Mouse (Mus musculus) urinary bladder, postnatal 0 days (tissue): ENCODE measurements around the gene Tsks. TPM values are rescaled to one million over a fixed set of nuclear protein-coding genes. Genes with fewer than 3 reads are reported as not detected.

Experiments used
- polyA plus RNA-seq: library from polyadenylated mRNA; unstranded; fragments of >200 nt; fragmentation: Nextera tagmentation; extraction: Ambion mirVana; gene quantifications from 2 replicates; pipeline ENCODE4 v1.2.1, GENCODE M21; 2015

Gene Tsks
- 0.23 and 0.39 TPM in 2 replicates for polyA plus RNA-seq

GRCm38 (mm10) chr7:44942904-44943303 is at the start of gene Tsks:
TSS of gene Tsks (plus strand) at chr7:44943204.

GRCm38 (mm10) chr7:44895593-44896434 is 47.2 kb upstream of the Tsks start, which contains the start of gene Fuz:
TSS of gene Fuz (plus strand) at chr7:44896079.

DNA sequence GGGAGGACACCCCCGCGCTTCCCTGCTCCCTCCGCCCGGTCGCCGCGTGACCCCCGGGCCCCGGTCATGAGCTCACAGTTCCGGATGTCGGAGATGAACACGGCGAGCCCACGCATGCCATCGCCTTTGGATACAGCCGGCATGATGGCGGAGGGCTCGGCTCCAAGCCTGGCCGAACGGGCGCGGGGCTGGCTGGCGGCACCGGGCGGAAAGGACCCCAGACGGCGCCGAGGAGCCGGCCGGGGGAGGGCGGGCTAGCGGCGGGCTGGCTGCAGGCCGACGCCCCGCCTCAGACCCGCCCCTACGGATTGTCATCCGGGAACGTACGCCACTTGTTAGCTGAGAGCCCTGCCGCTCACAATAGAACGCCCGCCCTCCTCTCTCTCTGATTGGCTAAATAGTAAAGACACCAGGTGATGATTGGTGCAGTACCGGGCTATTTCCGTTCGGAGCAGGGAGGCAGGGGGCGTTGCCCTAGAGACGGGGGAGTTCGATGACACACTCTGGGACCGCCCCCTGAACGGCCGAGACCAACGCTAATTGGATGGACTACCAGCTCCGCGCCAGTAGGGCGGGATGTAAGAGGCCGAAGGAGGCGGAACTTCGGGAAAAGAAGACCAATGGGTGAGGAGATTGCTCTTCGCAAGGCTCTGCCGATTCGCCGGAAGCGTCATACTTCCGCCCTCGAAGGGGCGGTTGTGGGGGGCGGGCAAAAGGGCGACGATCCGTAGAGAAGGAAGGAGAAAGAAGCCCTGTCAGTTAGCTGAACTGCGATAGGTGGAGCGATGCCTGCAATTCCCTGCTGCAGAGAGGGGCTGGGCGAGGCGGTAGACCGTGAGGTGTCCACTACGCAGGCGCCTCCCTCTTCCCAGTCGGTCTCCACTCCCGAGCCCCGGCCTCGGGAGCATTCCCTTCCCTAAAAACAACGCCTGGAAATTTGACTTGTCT is 13.5 kb upstream of the Tsks start, which contains the start of gene Ap2a1:
Gene Ap2a1 (minus strand): TSS at position 293 of the 948 bp plus-strand sequence.

DNA sequence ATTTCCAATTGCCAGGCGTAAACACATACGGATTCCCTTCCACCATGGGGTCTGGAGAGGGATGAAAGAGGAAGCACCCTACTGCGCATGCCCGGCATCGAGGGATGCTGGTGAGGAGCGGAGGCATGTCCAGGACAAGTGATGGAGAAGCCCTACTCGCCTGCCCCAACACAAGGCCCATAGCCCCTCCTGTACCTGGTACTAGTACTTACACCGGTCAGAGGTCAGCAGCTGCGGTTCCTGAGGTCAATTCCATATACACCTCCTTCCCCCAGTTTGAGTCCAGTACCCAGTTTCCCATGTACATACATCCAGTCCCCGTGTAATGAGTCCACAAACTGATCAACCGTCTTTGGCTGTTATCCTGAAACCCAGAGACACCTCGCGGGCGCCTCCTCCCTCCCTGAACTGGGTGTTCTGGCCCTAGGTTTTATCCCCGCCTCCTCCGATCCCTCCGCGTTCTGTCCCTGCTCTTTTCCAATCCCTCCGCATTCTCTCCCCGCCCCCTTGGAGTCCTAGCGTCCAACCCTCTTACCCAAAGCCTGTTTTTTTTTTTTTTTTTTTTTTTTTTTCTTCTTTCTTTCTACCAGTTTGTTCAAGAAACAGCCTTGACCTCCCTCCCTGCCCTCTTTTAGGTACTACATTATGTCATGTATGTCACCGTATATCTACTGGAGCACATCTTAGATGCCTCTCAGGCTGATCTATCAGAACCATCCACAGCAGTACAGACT is 31.5 kb downstream of the Tsks start, which contains the start of gene Cpt1c:
Gene Cpt1c (minus strand): TSS at position 469 of the 734 bp plus-strand sequence.

GRCm38 (mm10) chr7:44986192-44986878 is 43.3 kb downstream of the Tsks start, which contains the start of gene Prmt1:
TSS of gene Prmt1 (minus strand) at chr7:44986568.

DNA sequence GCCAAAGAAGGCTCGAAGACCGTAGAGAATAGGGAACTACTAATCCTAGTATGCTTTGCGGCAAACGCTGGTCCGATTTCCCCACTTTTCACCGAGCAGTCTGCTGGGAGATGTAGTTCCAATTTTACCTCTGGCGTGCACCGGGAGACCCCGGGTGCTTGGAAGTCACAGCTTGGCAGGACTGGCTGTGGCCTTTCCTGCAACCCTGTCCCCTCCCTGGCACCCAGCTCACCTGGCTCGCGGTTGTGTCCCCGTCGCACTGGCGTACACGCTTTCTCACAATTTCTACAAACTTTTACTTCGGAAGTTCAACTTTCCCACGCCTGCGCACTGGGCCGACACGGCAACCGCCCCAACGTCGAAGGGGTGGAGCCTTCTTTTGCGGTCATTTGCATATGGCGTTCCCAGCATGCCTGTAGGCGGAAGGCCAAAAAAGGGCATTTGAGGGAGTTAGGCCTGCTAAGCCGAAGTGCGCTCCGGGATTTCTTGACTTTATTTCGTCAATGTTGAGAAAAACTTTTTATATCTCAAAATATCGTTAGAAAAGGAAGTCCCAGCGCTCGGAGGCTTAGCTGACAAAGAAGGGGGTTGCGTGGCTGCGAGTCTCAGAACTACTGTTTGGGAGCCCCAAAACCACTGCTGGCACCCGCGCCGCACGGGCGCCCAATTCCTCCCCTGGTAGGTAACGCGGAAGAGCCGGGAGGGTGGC is 54.4 kb downstream of the Tsks start, which contains the start of gene Irf3:
Gene Irf3 (plus strand): TSS at position 418 of the 709 bp plus-strand sequence.

GRCm38 (mm10) chr7:44998501-44998955 is 55.5 kb downstream of the Tsks start, which contains the start of gene Bcl2l12:
TSS of gene Bcl2l12 (minus strand) at chr7:44998712.

Other genes with a start within 250 kb of the Tsks start
- not detected in 2 replicates for gene Izumo2, start 234.5 kb upstream of the Tsks start, polyA plus RNA-seq
- 15.4 and 17.6 TPM in 2 replicates for gene Vrk3, start 194.8 kb upstream of the Tsks start, polyA plus RNA-seq
- 0.21 and 0.35 TPM in 2 replicates for gene Zfp473, start 192.2 kb upstream of the Tsks start, polyA plus RNA-seq
- 40.2 and 44.4 TPM in 2 replicates for gene Nup62, start 127.1 kb upstream of the Tsks start, polyA plus RNA-seq
- 0.51 and 0.73 TPM in 2 replicates for gene Il4i1, start 126.8 kb upstream of the Tsks start, polyA plus RNA-seq
- 6.1 and 8.3 TPM in 2 replicates for gene Atf5, start 126.5 kb upstream of the Tsks start, polyA plus RNA-seq
- 89.9 and 95.2 TPM in 2 replicates for gene Akt1s1, start 94.2 kb upstream of the Tsks start, polyA plus RNA-seq
- gene Tbc1d17, start 94.1 kb upstream of the Tsks start, polyA plus RNA-seq: 40.6 and 43.1 TPM in 2 replicates
- 23.5 and 32.3 TPM in 2 replicates for gene Pnkp, start 86.1 kb upstream of the Tsks start, polyA plus RNA-seq
- 204 and 244 TPM in 2 replicates for gene Ptov1, start 73.4 kb upstream of the Tsks start, polyA plus RNA-seq
- gene Med25, start 50.5 kb upstream of the Tsks start, polyA plus RNA-seq: 56.3 and 58.9 TPM in 2 replicates
- gene Fuz, start 47.1 kb upstream of the Tsks start, polyA plus RNA-seq: 27.5 and 29.3 TPM in 2 replicates
- gene Ap2a1, start 13.7 kb upstream of the Tsks start, polyA plus RNA-seq: 32.3 and 40.8 TPM in 2 replicates
- gene Cpt1c, start 31.6 kb downstream of the Tsks start, polyA plus RNA-seq: 10.1 and 10.3 TPM in 2 replicates
- 237 and 244 TPM in 2 replicates for gene Prmt1, start 43.4 kb downstream of the Tsks start, polyA plus RNA-seq
- gene Irf3, start 54.4 kb downstream of the Tsks start, polyA plus RNA-seq: 52.3 and 56.8 TPM in 2 replicates
- 31.9 and 33.3 TPM in 2 replicates for gene Bcl2l12, start 55.5 kb downstream of the Tsks start, polyA plus RNA-seq
- 22.9 and 24.6 TPM in 2 replicates for gene Scaf1, start 73.2 kb downstream of the Tsks start, polyA plus RNA-seq
- gene Rras, start 74.8 kb downstream of the Tsks start, polyA plus RNA-seq: 342 and 359 TPM in 2 replicates
- gene Prr12, start 109.7 kb downstream of the Tsks start, polyA plus RNA-seq: 4.3 and 5.6 TPM in 2 replicates
- gene Nosip, start 119.2 kb downstream of the Tsks start, polyA plus RNA-seq: 33.7 and 38.6 TPM in 2 replicates
- 22.6 and 23.4 TPM in 2 replicates for gene Prrg2, start 119.5 kb downstream of the Tsks start, polyA plus RNA-seq
- gene Rcn3, start 149.0 kb downstream of the Tsks start, polyA plus RNA-seq: 345 and 360 TPM in 2 replicates
- 134 and 152 TPM in 2 replicates for gene Fcgrt, start 160.6 kb downstream of the Tsks start, polyA plus RNA-seq
- gene Rps11, start 181.2 kb downstream of the Tsks start, polyA plus RNA-seq: 1,079 and 1,156 TPM in 2 replicates
- gene Rpl13a, start 185.6 kb downstream of the Tsks start, polyA plus RNA-seq: 1,221 and 1,252 TPM in 2 replicates
- gene Gm45713, start 193.0 kb downstream of the Tsks start, polyA plus RNA-seq: 0.22 and 0.60 TPM in 2 replicates
- gene Flt3l, start 193.2 kb downstream of the Tsks start, polyA plus RNA-seq: 3.5 and 4.9 TPM in 2 replicates
- gene Pih1d1, start 211.1 kb downstream of the Tsks start, polyA plus RNA-seq: 52.0 and 54.3 TPM in 2 replicates
- gene Aldh16a1, start 211.4 kb downstream of the Tsks start, polyA plus RNA-seq: 19.3 and 21.1 TPM in 2 replicates
- 0.08 TPM in 1 of 2 replicates, not detected in the other for gene Slc17a7, start 220.7 kb downstream of the Tsks start, polyA plus RNA-seq
- gene Gfy, start 236.4 kb downstream of the Tsks start, polyA plus RNA-seq: not detected in 2 replicates
- not detected in 2 replicates for gene Pth2, start 237.8 kb downstream of the Tsks start, polyA plus RNA-seq